Mouse (Mus musculus): Measurements from ENCODE around the gene Kif20b. TPM values are rescaled to one million over a fixed set of nuclear protein-coding genes. Genes with fewer than 3 reads are reported as not detected.

Kif20b gene
- polyA plus RNA-seq, 2 experiments from 2014 or later = 21.4 to 27.6 TPM

GRCm38 (mm10) chr19:34920531-34920930, 1.6 kb upstream of the Kif20b start:
- no peak for ATAC-seq

- ATAC-seq = peak; percentile 35
These were observed 909 bp upstream of the Kif20b start for GRCm38 (mm10) chr19:34921253-34921651.

GRCm38 (mm10) chr19:34922603-34922963, 422 bp downstream of the Kif20b start:
- ATAC-seq = peak; percentile 6

- no peak for ATAC-seq
These were observed 25.0 kb downstream of the Kif20b start for GRCm38 (mm10) chr19:34947206-34947605.

- no peak for ATAC-seq
These were observed 31.8 kb downstream of the Kif20b start for GRCm38 (mm10) chr19:34953842-34954541.

- peak; percentile 97 for ATAC-seq
These were observed 37.2 kb downstream of the Kif20b start for GRCm38 (mm10) chr19:34959369-34959768.

- no peak for ATAC-seq
These were observed 62.6 kb downstream of the Kif20b start for GRCm38 (mm10) chr19:34984742-34985141.

GRCm38 (mm10) chr19:34990443-34990842, 68.3 kb downstream of the Kif20b start:
- ATAC-seq = no peak

- no peak for ATAC-seq
These were observed 70.9 kb downstream of the Kif20b start for GRCm38 (mm10) chr19:34992969-34993527.

GRCm38 (mm10) chr19:35015058-35015457, 92.9 kb downstream of the Kif20b start:
- ATAC-seq = no peak

GRCm38 (mm10) chr19:35017474-35018208, 95.5 kb downstream of the Kif20b start:
- no peak for ATAC-seq

- no peak for ATAC-seq
These were observed 96.0 kb downstream of the Kif20b start for GRCm38 (mm10) chr19:35018209-35018581.

Other genes with a start within 250 kb of the Kif20b start
- gene Slc16a12, start 175.1 kb upstream of the Kif20b start, polyA plus RNA-seq (2017; shearing (Covaris generic)) = not detected
- under 1 TPM; 0.42 to 0.57 TPM for gene Pank1, start 42.9 kb upstream of the Kif20b start, polyA plus RNA-seq (2017; shearing (Covaris generic))

Data from CD4-positive, CD25-positive, alpha-beta regulatory T cell, adult 4 months (primary cell).